Mouse (Mus musculus): ENCODE measurements around the gene Spata20.

- TF ChIP-seq GATA1 (IDR thresholded peaks at IDR 0.05; ENCODE audit: borderline replicate concordance, low read length): no peak
- TF ChIP-seq FLI1 (IDR thresholded peaks at IDR 0.05; ENCODE audit: low read length): no peak
Observed at GRCm38 (mm10) chr11:94489745-94490144, 3.8 kb upstream of the Spata20 start.

Measured in megakaryocyte, embryonic 14.5 days (primary cell).